Mouse (Mus musculus): Measurements from ENCODE around the gene Gng10. TPM values are rescaled to one million over a fixed set of nuclear protein-coding genes. Genes with fewer than 3 reads are reported as not detected.

The Gng10 gene
- polyA plus RNA-seq, 1 experiment from 2014 or later: 102 TPM

DNA sequence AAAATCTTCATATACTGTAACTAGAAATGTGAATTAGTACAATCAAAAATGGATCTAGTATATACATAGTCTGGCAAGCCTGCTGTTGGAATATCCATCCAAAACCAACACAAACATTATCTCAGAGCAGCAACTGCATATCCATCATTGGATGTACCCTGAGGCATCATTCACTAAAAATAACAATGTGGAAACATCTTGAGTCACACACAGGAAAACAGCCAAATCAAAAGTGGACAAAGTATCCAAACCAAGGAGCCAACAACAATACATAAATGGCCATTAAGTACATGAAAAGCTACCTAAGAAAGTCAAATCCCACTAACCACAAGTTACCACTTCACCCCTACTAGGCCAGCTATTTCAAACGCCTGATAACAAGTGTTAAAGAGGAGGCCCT, 54.5 kb downstream of the Gng10 start:
- ATAC-seq (ENCODE audit: low FRiP score, low read depth): no peak
- no peaks in the 10 kb centered on the region for H3K36me3 ChIP-seq
- H3K4me1 ChIP-seq: no peaks in the 10 kb centered on the region
- no peaks in the 10 kb centered on the region for H3K9me3 ChIP-seq
- H3K9ac ChIP-seq: no peak overlapping the region
- 65% methylated on average over 1 of the region's 1 CpGs for whole genome bisulfite sequencing
- no peak overlapping the region for H3K4me3 ChIP-seq
- H3K4me2 ChIP-seq (replicated peaks): no peak overlapping the region
- H3K27ac ChIP-seq: no peak overlapping the region
- no peaks in the 10 kb centered on the region for H3K27me3 ChIP-seq (replicated peaks)

Other genes starting within 250 kb of the Gng10 start
- not detected in 2 replicates for gene Olfr267, start 247.4 kb upstream of the Gng10 start, polyA plus RNA-seq (2016; fragmentation: Nextera tagmentation; extraction: Ambion mirVana)
- 39.0 and 39.7 TPM in 2 replicates for gene Ecpas, start 122.3 kb upstream of the Gng10 start, polyA plus RNA-seq (2016; fragmentation: Nextera tagmentation; extraction: Ambion mirVana)
- 0.50 and 1.2 TPM in 2 replicates for gene Zkscan16, start 91.5 kb upstream of the Gng10 start, polyA plus RNA-seq (2016; fragmentation: Nextera tagmentation; extraction: Ambion mirVana)
- 10.8 and 12.1 TPM in 2 replicates for gene Ptgr1, start 48.0 kb upstream of the Gng10 start, polyA plus RNA-seq (2016; fragmentation: Nextera tagmentation; extraction: Ambion mirVana)
- 5.9 and 8.1 TPM in 2 replicates for gene Dnajc25, start 40.0 kb upstream of the Gng10 start, polyA plus RNA-seq (2016; fragmentation: Nextera tagmentation; extraction: Ambion mirVana)
- 10.0 and 10.4 TPM in 2 replicates for gene Gm20503, start 31.9 kb upstream of the Gng10 start, polyA plus RNA-seq (2016; fragmentation: Nextera tagmentation; extraction: Ambion mirVana)
- not detected in 2 replicates for gene AI481877, start 103.9 kb downstream of the Gng10 start, polyA plus RNA-seq (2016; fragmentation: Nextera tagmentation; extraction: Ambion mirVana)
- gene Ugcg, start 154.2 kb downstream of the Gng10 start, polyA plus RNA-seq (2016; fragmentation: Nextera tagmentation; extraction: Ambion mirVana): 15.5 and 15.8 TPM in 2 replicates

All from neural tube, embryonic 12.5 days (tissue).